Mouse (Mus musculus): ENCODE data around the gene Olfr520.

DNA sequence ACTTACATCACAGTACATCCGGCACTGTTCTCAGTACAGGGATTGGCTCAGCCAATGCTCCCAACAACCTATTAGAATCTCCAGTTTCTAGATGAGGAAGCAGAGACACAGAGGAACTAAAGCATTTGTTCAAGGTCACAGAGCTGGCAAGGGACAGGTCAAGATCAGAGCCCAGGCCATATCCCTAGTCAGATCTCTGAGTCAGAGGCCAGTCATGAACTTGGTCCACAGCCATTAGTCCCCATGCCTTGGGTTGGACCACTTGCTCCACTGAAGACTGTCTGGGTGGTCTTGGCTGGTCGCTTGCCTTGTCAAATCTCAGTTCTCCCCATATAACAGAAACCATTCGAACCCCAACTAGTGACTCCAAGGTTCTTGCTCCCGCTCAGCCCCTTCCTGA is 17.6 kb upstream of the Olfr520 start:
- TF ChIP-seq POLR2A (IDR thresholded peaks at IDR 0.05; ENCODE audit: borderline replicate concordance, insufficient read depth, low read length) (no peak), CTCF (IDR thresholded peaks at IDR 0.05; ENCODE audit: borderline replicate concordance, insufficient read depth, low read depth, low read length) (no peak)

Data from cerebellum, adult 2 months (tissue).